Mouse (Mus musculus): ENCODE results near the gene Prkn.

DNA sequence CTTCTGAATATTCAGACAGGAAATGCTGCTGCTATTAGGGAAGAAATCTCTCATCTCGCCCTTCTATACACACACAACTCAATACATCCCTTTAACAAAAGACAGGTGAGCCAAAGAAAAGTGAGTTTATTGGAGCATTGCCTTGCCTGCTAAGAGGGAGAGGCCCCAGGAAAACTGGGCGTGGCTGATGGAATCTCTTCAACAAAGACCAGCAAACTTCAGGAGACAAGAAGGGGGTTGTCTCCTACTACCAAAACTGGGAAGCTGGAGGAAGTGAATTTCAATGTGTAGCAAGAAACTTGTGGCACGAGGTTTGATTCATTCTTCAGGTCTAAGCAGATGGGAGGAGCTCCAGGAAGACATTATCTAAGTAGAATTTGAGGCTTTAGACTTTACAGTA lies 989.3 kb downstream of the Prkn start:
- TF ChIP-seq POLR2AphosphoS5 (IDR thresholded peaks at IDR 0.05; ENCODE audit: insufficient replicate concordance, low read depth, low read length) (no peak), CTCF (IDR thresholded peaks at IDR 0.05; ENCODE audit: low read depth, low read length) (no peak), GATA1 (IDR thresholded peaks at IDR 0.05; ENCODE audit: borderline replicate concordance, low read length) (no peak), TAL1 (conservative IDR thresholded peaks at IDR 0.05; ENCODE audit: low read depth, low read length) (no peak), GATA2 (IDR thresholded peaks at IDR 0.05; ENCODE audit: borderline replicate concordance, low read depth, low read length) (no peak)

Data from G1E (cell line).